Mouse (Mus musculus) ovary, adult 18-20 months (tissue): ENCODE measurements around the gene Eef2k.
"Not testable (repeated sequence)": the region's sequence is repeated elsewhere in the genome, so short reads cannot be mapped to it uniquely, and the experiment has no call there.

Experiments used
- DNase-seq: peaks from one replicate; pipeline ENCODE4 v3.0.0; 2022; ENCODE audit warnings: low spot score, mixed read lengths

Gene Eef2k

DNA sequence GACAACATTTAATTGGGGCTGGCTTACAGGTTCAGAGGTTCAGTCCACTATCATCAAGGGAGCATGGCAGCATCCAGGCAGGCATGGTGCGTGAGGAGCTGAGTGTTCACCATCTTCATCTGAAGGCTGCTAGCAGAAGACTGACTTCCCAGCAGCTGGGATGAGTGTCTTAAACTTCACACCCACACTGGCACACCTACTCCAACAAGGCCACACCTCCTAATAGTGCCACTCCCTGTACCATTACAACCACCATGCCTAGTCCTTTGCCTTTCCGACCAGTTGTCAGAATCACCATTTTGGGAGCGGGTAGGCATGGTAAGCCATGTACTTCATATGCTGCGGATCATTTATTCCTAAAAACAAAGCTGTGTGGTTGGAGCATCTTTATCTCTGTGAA is 38.1 kb downstream of the Eef2k start:
- no peak for DNase-seq

DNA sequence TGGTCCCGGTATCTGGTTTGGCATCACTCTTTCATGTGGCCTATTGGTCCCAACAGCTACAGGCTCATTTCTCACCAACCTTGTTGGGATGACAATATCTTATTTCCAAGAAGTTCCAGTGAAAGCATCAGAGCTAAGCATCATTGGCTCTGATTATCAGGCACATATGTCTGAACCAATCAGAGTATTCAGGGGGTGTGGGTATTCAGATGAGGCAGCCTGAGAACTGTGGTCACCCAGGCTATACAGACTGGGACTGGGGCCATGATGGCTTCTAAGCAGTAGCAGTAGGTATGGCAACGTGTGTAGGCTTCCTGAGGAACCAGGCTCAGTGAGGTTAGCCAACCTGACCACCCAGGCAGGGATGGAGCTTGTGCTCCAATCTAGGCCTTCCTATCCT is 38.8 kb downstream of the Eef2k start:
- DNase-seq = no peak

DNA sequence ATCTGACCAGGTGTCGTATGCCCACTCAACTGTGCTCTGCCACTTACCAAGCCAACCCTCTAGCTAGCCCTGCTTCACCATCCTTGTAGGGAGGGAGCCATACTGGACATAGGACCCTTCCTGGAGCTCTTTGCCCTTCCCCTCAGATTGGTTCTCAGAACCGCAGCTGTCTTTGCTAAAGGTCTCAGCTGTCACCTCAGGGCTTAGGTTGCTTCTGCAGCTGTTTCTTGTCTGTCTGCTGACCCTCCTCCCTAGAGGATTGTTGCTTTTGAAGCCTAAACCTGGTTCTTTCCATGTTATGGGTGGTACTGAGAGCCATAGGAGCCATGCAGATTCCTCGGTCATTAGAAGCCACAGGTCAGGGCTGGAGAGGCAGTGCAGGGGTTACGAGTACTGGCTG is 40.0 kb downstream of the Eef2k start:
- no peak for DNase-seq

DNA sequence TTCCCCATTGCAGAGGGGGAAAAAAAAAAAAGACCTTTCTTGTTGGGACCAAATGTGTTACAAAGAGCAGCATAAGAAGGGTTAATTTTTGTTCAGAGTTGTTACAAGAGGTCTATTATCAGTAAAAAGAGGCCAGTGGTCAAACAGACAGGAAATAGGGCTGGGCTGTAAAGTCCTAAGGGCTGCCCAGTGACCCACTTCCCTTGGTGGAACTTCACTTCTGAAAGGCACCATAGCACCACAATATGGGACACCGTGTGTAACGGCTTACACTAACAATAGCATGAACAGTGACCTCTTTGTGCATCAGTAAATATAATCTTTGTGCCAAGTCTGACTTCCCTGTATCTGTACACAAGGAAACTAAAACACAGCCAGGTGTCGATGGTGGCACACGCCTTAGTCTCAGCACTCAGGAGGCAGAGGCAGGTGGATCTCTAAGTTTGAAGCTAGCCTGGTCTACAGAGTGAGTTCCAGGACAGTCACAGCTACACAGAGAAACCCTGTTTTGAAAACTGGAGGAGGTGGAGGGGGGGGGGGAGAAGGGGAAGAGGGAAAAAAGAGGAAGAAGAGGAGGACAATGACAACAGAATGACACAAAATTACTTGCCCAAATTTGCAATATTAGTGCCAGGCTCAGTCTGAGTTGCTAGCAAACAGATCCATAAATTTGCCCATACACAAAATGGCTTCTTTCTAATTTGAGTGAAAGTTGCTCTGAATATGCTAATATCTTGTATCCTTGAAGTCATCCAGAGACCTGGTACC is 41.1 kb downstream of the Eef2k start:
- no peak for DNase-seq

DNA sequence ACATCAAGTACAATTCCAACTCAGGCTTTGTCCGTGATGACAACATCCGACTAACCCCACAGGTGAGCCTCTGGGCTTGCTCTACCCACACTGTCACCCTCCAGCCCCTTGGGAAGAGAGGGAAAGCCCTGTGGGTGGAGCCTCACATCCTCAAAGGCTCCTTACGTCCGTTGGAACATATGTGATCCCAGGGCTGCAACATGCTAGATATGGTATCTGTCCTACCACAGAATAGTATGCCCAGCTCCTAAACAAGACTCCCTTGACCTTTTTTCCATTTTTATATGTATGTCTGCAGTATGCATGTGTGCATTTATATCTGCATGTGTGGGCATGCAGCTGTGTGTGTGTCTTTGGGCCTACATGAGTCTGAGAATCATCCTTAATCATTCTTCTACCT is 42.1 kb downstream of the Eef2k start:
- no peak for DNase-seq

DNA sequence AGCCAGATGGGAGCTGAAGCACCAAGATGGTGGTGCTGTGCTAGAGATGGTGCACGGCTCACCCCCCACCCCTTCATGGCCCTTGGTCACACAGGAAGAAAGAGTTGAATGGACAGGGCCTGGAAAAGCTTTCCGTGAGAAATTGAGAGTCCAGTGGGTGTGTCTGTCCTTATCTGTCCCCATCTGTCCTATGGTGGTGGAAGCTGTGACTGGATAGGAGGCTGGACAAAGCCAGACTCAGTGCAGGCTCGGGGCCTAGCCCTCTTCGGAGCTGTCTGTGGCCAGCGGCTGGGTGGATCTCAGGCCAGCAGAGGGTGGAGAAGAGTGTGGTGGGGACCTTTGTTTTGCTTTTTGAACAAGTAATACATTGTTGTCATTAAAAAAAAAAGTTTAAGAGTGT is 50.5 kb downstream of the Eef2k start:
- no peak for DNase-seq

DNA sequence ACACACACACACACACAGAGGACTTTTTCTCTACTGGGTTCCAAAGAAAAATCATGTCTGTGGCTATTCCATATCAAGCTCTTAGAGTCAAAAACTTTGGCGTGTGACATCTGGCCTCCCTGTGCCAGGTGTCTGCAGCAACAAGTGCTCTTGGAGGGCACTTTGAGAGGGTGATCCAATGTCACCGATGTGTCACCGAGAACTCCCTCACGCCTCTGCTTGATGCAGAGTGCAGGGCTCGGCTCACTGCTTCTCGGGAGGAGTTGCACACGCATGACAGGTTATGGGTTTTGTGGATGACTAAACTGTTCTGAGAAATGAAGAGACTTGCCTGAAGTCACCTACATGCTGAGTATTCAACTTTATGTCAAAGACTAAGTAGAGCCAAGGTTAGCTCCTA is 54.4 kb downstream of the Eef2k start:
- no peak for DNase-seq

DNA sequence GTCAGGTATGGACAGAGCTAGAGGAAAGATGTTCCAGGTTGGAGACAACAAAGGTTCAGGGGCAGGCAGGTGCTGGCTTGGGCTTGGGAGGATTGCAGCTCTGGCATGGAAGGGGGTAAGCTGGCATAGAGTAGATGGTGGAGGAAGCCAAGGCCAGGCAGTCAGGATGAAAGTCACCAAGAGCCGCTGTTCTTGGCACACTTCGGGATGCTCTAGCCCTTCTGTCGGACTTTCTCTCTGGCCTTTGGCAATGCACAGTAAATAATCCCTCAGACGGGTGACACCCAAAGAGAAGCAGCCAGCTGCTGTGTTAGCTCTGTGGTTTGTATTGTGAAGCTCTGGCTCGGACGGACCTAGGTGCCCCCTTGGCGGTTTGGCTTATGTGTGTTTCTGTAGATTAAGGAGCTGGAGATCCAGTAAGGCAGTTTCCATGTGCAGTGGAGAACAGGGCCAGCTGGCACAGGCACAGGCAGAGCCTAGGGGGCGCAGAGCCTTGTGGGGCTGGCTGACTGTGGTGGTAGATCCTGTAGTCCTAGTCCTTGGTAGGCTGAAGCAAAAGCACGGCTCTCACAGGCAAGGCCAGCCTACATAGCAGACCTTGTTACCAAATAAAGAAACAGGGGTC is 55.2 kb downstream of the Eef2k start:
- no peak for DNase-seq

DNA sequence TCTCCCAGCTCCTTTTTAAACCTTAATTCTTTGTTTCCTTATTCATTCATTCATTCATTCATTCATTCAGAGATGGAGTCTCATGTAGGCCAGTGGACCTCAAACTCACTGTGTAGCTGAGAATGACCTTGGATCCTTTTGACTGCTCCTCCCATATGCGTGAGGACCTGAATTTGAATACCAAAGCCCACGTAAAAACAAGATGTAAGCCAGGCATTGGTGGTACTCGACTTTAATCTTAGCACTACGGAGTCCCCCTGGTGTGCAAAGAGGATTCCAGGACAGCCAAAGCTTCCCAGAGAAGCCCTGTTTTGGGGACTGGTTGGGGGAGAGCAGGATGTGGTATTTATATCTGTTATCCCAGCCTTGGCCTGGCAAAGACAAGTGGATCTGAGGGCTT is 57.6 kb downstream of the Eef2k start:
- no peak for DNase-seq

DNA sequence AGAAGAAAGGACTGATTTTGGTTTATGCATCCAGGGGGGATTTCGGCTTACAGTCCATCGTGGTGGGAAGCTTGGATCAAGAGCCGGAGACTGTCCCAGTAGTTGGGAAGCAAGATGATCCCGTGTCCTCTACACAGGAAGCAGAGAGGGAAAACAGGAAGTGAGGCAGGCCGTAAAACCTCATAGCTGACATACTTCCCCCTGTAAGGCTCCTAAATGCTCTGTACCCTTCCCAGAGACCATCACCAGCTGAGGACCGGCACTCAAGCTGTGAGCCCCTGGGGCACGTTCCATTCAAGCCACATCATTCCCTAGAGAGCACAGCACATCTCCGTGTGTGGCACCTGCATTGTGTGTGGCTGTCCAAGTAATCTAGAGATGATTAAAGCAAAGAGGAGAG is 59.1 kb downstream of the Eef2k start:
- no peak for DNase-seq

DNA sequence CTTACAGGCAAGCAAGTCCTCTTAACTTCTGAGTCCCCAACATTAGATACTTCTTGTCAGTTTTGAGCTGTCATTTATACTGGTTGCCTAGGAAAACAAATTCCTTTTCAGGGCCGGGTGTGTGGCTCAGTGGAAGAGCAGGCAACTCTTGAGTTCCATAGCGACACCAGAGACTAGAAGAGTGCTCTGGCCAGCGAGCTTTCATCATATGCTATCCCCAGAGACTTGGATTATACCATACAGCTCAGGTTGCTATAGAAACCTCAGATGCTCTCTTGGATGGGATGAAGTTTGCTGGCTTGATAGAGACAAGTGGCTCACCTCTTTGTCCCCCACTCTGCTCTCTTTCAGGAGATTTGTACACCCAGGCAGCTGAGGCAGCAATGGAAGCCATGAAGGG is 60.3 kb downstream of the Eef2k start:
- DNase-seq = no peak

DNA sequence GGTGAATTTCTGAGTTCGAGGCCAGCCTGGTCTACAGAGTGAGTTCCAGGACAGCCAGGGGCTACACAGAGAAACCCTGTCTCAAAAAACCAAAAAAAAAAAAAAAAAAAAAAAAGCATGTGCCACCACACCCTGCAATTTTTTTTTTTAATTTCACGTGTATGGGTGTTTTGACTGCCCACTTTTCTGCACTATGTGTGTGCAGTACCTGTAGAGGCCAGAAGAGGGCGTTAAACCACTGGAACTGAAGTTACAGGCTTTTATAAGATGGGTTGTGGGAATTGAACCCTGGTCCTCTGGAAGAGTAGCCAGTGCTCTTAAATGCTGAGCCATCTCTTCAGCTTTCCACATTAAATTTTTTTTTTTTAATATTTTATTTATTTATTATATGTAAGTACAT is 67.5 kb downstream of the Eef2k start:
- not testable (repeated sequence) for DNase-seq

DNA sequence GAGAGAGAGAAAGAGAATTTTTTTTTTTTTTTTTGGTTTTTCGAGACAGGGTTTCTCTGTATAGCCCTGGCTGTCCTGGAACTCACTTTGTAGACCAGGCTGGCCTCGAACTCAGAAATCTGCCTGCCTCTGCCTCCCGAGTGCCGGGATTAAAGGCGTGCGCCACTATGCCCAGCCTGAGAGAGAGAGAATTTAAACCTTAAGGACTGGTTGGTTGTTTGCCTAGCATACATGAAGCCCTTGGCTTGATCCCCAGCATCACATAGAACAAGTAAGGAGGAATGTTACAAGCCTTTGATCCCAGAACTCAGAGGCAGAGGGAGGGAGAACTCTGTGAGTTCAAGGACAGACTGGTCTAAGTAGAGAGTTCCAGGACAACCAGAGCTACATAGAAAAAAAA is 68.6 kb downstream of the Eef2k start:
- DNase-seq = not testable (repeated sequence)

DNA sequence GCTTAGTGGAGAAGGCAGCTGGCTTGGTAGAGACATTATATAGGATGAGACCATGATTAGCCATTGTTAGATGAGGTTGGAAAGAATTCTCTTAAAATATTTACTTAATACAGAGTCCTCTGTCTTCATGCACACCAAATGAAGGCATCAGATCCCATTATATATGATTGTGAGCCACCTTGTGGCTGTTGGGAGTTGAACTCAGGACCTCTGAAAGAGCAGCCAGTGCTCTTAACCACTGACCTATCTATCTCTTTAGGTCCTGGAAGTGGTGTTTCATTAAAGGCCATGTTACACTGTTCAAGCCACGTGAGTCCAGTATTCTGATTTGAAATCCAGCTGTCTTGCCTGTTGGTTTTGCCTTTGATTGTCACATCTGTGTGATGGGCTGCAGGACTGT is 70.7 kb downstream of the Eef2k start:
- no peak for DNase-seq

DNA sequence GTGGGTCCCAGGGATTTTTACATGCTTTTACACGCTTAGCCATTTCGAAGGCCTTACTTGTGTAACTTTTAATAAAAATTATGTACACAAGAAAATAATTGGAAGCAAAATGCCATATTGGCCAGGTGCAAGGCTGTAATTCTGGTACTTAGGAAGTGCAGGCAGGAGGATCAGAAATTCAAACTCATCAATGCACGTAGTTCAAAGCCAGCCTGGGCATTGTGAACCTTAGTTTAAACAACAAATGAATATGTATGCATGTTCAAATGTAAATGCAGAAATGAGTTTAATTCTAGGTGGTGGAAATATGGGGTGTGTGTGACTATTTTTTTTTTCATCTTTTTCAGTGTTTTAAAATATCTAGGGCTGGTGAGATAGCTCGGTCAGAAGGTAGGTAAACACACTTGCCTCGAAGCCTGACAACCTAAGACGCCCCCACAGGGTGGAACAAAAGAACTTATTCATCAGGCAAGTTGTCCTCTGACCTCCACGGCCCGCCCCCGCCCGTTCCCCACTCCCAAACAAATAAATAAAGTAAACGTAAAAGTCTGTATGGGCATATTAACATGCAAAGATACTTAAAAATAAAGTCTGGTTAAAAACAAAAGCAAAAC is 73.7 kb downstream of the Eef2k start:
- DNase-seq = no peak

DNA sequence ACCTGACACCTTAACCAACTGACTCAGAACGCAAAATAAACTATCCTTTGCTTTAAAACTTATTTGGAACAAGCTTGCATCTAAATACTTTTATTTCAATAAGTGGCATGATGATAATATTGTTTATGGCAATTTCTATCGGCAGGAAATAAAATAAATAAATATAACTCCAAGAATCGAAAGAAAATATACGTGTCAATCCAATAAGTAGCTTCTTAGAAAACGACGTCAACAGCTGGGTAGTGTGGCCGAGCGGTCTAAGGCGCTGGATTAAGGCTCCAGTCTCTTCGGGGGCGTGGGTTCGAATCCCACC is 74.6 kb downstream of the Eef2k start:
- DNase-seq = no peak

DNA sequence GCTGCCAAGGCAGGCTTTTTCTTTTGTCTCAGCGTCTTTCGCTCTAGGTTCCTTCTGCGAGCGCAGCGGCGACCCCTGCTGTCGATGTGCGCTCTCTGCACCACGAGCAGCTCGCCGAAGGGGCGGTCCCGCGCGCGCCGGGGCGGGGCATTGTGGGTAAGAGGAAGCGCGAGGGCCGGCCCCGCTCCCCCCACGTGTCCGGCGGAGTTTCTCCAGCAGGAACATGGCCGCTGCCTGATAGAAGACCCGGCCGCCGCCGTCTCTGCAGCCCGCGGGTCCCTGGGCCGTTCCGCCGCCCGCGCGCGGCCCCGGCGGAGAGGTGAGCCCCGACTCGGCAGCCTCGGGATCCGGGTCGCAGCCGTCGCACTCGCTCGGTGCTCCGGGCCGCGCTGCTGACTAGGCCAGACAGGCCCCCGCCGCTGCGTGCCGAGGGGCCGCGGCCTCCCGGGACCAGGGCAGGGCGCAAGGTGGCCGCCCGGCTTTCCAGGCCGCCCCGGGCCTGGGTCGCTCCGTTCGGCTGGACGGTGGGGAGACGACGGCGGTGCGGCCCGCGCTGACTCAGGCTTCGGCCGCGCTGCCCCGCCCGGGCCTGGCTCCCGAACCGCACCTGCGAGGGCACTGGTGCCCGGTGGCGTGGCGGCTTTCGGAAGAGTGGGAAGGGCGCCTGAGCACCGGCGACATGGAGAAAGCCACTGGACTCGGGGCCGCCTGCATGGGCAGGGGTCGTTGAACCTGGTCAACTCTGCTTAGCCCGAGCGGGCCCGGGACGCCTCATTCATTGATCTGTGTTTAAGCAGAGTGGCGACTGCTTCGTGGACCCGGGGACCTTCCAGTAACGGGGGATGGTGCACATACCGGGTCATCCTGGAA is 75.2 kb downstream of the Eef2k start, which contains the start of gene Polr3e:
Polr3e (plus strand) TSS at position 153 of the 870 bp plus-strand sequence.
- peak; percentile 97 for DNase-seq

DNA sequence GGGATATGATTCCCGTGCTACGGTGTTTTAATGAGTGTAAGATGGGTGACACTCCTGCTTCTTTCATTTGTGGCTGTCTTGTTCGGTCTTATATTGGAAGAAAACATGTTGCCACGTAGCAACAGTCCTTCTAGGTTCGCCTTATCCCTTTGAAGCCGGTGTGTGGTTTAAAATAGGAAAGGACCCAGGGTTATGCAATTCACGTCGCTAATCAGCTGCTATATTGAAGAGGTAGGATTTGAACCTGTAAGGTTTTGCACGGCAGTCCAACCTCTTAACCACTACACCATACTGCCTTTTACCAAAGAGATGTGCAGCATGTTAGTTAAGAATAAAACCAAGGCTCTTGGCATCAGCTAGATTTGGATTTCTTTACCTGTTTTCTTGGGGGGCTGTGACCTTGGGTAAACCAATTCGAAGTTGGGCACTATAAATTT is 75.9 kb downstream of the Eef2k start:
- DNase-seq = no peak

DNA sequence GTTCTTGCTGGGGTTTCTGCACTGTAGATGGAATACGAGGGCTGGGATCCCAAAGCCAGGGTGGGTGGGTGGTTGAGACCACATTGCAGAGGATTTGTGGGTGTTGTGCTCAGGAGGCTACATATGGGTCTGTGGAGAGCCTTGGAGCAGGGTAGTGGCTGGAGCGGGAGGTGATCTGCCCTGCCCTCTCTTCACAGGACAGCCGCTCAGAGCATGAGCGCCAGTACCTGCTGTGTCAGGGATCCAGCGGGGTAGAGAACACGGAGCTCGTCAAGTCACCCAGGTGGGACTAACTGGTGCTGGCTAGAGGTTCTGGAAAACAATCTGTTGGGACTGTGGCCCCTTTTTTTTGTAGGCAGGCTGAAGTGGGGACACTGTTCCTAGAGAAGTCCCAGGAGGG is 90.5 kb downstream of the Eef2k start:
- no peak for DNase-seq

DNA sequence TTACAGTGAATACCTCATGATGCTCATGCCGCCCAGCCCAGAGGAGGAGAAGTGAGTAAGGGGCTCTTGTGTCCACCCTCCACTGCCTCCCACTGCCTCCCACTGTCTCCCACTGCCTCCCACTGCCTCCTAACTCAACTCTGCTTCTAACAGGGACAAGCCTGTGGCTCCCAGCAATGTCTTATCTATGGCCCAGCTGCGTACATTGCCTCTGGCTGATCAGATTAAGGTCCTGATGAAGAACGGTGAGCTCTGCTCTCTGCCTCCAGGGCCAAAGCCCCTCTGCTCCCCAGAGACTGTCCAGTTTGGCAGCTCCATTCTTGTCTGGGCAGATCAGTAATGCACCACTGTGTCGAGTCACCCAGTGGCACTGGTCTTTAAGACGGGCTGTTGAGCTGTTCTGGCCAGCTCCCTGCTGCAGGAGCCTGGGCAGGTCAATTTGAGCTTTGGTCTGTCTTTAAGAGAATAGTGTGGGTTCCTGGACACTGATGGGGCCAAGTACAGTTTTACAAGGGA is 91.1 kb downstream of the Eef2k start:
- no peak for DNase-seq

DNA sequence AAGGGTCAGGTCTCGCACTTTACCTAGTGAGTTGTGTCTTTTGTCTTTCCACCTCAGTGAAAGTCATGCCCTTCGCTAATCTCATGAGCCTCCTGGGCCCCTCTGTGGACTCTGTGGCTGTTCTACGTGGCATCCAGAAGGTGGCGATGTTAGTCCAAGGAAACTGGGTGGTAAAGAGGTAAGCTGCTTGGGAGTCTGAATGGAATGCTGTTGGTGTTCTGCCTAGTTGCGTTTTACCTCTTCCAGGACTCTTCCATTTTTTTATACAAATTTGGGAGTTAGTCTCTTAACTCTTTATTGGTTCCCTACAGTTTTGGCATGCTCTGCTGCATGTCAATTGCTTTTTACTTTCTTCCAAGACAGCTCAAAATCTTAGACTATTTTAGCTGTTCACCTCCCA is 92.1 kb downstream of the Eef2k start:
- DNase-seq = no peak

DNA sequence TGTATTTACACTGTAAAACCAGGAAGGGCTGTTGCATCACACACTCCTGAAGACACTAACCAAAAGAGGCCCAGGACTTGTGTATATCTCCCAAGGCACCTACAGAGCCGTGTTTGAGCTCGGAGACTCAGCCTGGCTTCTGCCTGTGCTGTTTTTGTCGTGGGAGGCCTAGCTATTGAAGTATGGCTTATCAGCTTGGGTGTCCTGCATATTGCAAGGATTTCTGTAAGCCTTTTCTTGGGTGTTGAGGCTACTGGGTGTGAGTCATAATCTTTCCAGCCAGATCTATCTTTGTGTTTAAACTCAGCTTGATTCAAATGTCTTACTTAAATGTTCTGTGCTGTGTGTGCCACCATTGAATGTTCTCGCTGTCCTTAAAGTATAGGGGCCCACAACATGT is 93.9 kb downstream of the Eef2k start:
- no peak for DNase-seq
